Comparison of ENCODE assay signal across 28 mouse cellular contexts in genomic region chr13:57402386-57402785, GRCm38 (mm10).
"Had no signal": no experiment of that assay in that cellular context is flagged by ENCODE, and none has a peak within 500 bp of the region (broad histone marks: within the 10 kb centered on the region; RNA-seq: fewer than 3 reads in every experiment).

No protein-coding gene starts in this region.

- H3K4me1 ChIP-seq: limb, embryonic 12.5 days; limb, embryonic 13.5 days; limb, embryonic 15.5 days; liver, embryonic 12.5 days; liver, embryonic 13.5 days; liver, embryonic 15.5 days; lung, embryonic 15.5 days; megakaryocyte, embryonic 14.5 days; midbrain, embryonic 10.5 days; midbrain, embryonic 12.5 days; midbrain, embryonic 13.5 days; midbrain, embryonic 15.5 days; neural tube, embryonic 12.5 days had no signal

- H3K9ac ChIP-seq: limb, embryonic 12.5 days; limb, embryonic 13.5 days; limb, embryonic 15.5 days; liver, embryonic 12.5 days; liver, embryonic 13.5 days; liver, embryonic 14.5 days; liver, embryonic 15.5 days; liver, postnatal 0 days; lung, embryonic 14.5 days; lung, embryonic 15.5 days; midbrain, embryonic 12.5 days; midbrain, embryonic 13.5 days; midbrain, embryonic 15.5 days; neural tube, embryonic 12.5 days had no signal

- H3K27me3 ChIP-seq: limb, embryonic 12.5 days; limb, embryonic 13.5 days; limb, embryonic 15.5 days; liver, embryonic 12.5 days; liver, embryonic 13.5 days; liver, embryonic 15.5 days; lung, embryonic 15.5 days; megakaryocyte, embryonic 14.5 days; midbrain, embryonic 12.5 days; midbrain, embryonic 13.5 days; midbrain, embryonic 15.5 days; neural tube, embryonic 12.5 days had no signal

- H3K27ac ChIP-seq: limb, embryonic 10.5 days; limb, embryonic 12.5 days; limb, embryonic 13.5 days; limb, embryonic 15.5 days; liver, embryonic 12.5 days; liver, embryonic 13.5 days; liver, embryonic 14.5 days; liver, embryonic 15.5 days; lung, embryonic 15.5 days; macrophage; midbrain, embryonic 10.5 days; midbrain, embryonic 12.5 days; midbrain, embryonic 13.5 days; midbrain, embryonic 15.5 days; neural tube, embryonic 12.5 days had no signal

- H3K36me3 ChIP-seq: limb, embryonic 10.5 days; limb, embryonic 12.5 days; limb, embryonic 13.5 days; limb, embryonic 15.5 days; liver, embryonic 12.5 days; liver, embryonic 13.5 days; liver, embryonic 15.5 days; lung, embryonic 15.5 days; midbrain, embryonic 10.5 days; midbrain, embryonic 12.5 days; midbrain, embryonic 13.5 days; midbrain, embryonic 15.5 days; neural tube, embryonic 12.5 days had no signal

- H3K4me3 ChIP-seq: limb, embryonic 10.5 days; limb, embryonic 12.5 days; limb, embryonic 13.5 days; limb, embryonic 15.5 days; liver, embryonic 12.5 days; liver, embryonic 13.5 days; liver, embryonic 15.5 days; lung, embryonic 15.5 days; megakaryocyte, embryonic 14.5 days; midbrain, embryonic 10.5 days; midbrain, embryonic 12.5 days; midbrain, embryonic 13.5 days; midbrain, embryonic 15.5 days; myocyte; neural tube, embryonic 12.5 days had no signal

- H3K9me3 ChIP-seq: limb, embryonic 10.5 days; limb, embryonic 12.5 days; limb, embryonic 13.5 days; limb, embryonic 15.5 days; liver, embryonic 12.5 days; liver, embryonic 13.5 days; liver, embryonic 15.5 days; lung, embryonic 15.5 days; midbrain, embryonic 10.5 days; midbrain, embryonic 12.5 days; midbrain, embryonic 13.5 days; midbrain, embryonic 15.5 days; neural tube, embryonic 12.5 days had no signal

- DNase-seq: left cerebral cortex, postnatal 4 days; liver; liver, embryonic 13.5 days; liver, postnatal 0 days; lung, adult 18-20 months; lung, adult 2 months; lung, embryonic 14.5 days; lung, postnatal 10 days; lung, postnatal 14 days; lung, postnatal 36 days; lung, postnatal 4 days; midbrain, embryonic 14.5 days had no signal
